Comparison of ENCODE assay signal across 18 mouse cellular contexts in genomic region chr14:75923314-75924052, GRCm38 (mm10). TPM values are rescaled to one million over a fixed set of nuclear protein-coding genes. Genes with fewer than 3 reads are reported as not detected.
DNase-seq lines count a peak whose midpoint lies in the region; ATAC-seq and TF ChIP-seq lines count a peak whose summit lies in the region.
"Had no signal": no experiment of that assay in that cellular context is flagged by ENCODE, and none has a peak within 500 bp of the region (broad histone marks: within the 10 kb centered on the region; RNA-seq: fewer than 3 reads in every experiment).

No protein-coding gene starts in this region.

- H3K27me3 ChIP-seq in hindbrain, embryonic 15.5 days, result no peaks in the 10 kb centered on the region
- no peaks in the 10 kb centered on the region for H3K27me3 ChIP-seq in hindbrain, embryonic 12.5 days
- H3K27me3 ChIP-seq in forebrain, embryonic 14.5 days (replicated peaks; ENCODE audit: control insufficient read depth, insufficient read depth, low read length), result no peaks in the 10 kb centered on the region
- H3K27me3 ChIP-seq in forebrain, embryonic 16.5 days (replicated peaks; ENCODE audit: control insufficient read depth, insufficient read depth, low read length), result no peaks in the 10 kb centered on the region
- H3K27me3 ChIP-seq in midbrain, embryonic 15.5 days (replicated peaks), result no peaks in the 10 kb centered on the region
- no peaks in the 10 kb centered on the region for H3K27me3 ChIP-seq in cerebellum, adult 2 months (ENCODE audit: control insufficient read depth, insufficient read depth, low read length)
- H3K27me3 ChIP-seq: limb, embryonic 15.5 days; liver, embryonic 15.5 days had no signal

- 61% methylated on average over 1 of the region's 1 CpGs for WGBS in hindbrain, embryonic 15.5 days
- WGBS in hindbrain, embryonic 12.5 days, result 94% methylated on average over 1 of the region's 1 CpGs
- WGBS in forebrain, embryonic 14.5 days, result 67% methylated on average over 1 of the region's 1 CpGs
- 44% methylated on average over 1 of the region's 1 CpGs for WGBS in forebrain, embryonic 16.5 days
- WGBS in midbrain, embryonic 15.5 days, result 83% methylated on average over 1 of the region's 1 CpGs
- WGBS in cerebellum, adult 2 months, result 60% methylated on average over 1 of the region's 1 CpGs

- H3K4me1 ChIP-seq in hindbrain, embryonic 15.5 days (replicated peaks), result peaks cover 12% of the 10 kb centered on the region; the same call in 1 of the 2 replicates
- H3K4me1 ChIP-seq in hindbrain, embryonic 12.5 days, result no peaks in the 10 kb centered on the region
- H3K4me1 ChIP-seq in forebrain, embryonic 14.5 days (ENCODE audit: control insufficient read depth, insufficient read depth, low read length), result peaks cover 7% of the 10 kb centered on the region
- H3K4me1 ChIP-seq in forebrain, embryonic 16.5 days (replicated peaks; ENCODE audit: control insufficient read depth, insufficient read depth, low read length), result peaks cover 6% of the 10 kb centered on the region
- peaks cover 3% of the 10 kb centered on the region for H3K4me1 ChIP-seq in midbrain, embryonic 15.5 days
- no peaks in the 10 kb centered on the region for H3K4me1 ChIP-seq in cerebellum, adult 2 months (ENCODE audit: control insufficient read depth, insufficient read depth, low read length)
- H3K4me1 ChIP-seq: heart, embryonic 10.5 days; limb, embryonic 15.5 days; liver, embryonic 15.5 days had no signal

- H3K4me2 ChIP-seq in hindbrain, embryonic 15.5 days, result no peak overlapping the region
- H3K4me2 ChIP-seq in hindbrain, embryonic 12.5 days (replicated peaks), result no peak overlapping the region
- no peak overlapping the region for H3K4me2 ChIP-seq in forebrain, embryonic 14.5 days (ENCODE audit: low read length)
- H3K4me2 ChIP-seq in forebrain, embryonic 16.5 days (ENCODE audit: low read length), result no peak overlapping the region
- no peak overlapping the region for H3K4me2 ChIP-seq in midbrain, embryonic 15.5 days
- H3K4me2 ChIP-seq: limb, embryonic 15.5 days; liver, embryonic 15.5 days had no signal

- peak overlapping the region; percentile 10 for H3K27ac ChIP-seq in hindbrain, embryonic 15.5 days (replicated peaks)
- no peak overlapping the region for H3K27ac ChIP-seq in hindbrain, embryonic 12.5 days
- H3K27ac ChIP-seq in forebrain, embryonic 14.5 days (ENCODE audit: low read depth, low read length), result 0 out of 2 replicates have a peak overlapping the region, but pooled peaks have one; percentile 21
- peak overlapping the region; percentile 17 for H3K27ac ChIP-seq in forebrain, embryonic 16.5 days (ENCODE audit: low read length)
- H3K27ac ChIP-seq in midbrain, embryonic 15.5 days, result 0 out of 2 replicates have a peak overlapping the region, but pooled peaks have one; percentile 6
- no peak overlapping the region for H3K27ac ChIP-seq in cerebellum, adult 2 months (ENCODE audit: insufficient read depth, low read length)
- H3K27ac ChIP-seq: heart, embryonic 10.5 days; limb, embryonic 15.5 days; liver, embryonic 15.5 days had no signal

- H3K9me3 ChIP-seq in hindbrain, embryonic 15.5 days, result no peaks in the 10 kb centered on the region
- H3K9me3 ChIP-seq in hindbrain, embryonic 12.5 days (replicated peaks), result no peaks in the 10 kb centered on the region
- H3K9me3 ChIP-seq in forebrain, embryonic 14.5 days (replicated peaks; ENCODE audit: control insufficient read depth, low read length), result no peaks in the 10 kb centered on the region
- H3K9me3 ChIP-seq in forebrain, embryonic 16.5 days (ENCODE audit: control insufficient read depth, low read length), result 0 out of 2 replicates have a peak, but pooled peaks cover 2% of the 10 kb centered on the region
- no peaks in the 10 kb centered on the region for H3K9me3 ChIP-seq in midbrain, embryonic 15.5 days
- H3K9me3 ChIP-seq: heart, embryonic 10.5 days; limb, embryonic 15.5 days; liver, embryonic 15.5 days had no signal

- no peak for TF ChIP-seq CTCF in cerebellum, adult 2 months (IDR thresholded peaks at IDR 0.05; ENCODE audit: borderline replicate concordance, insufficient read depth, low read depth, low read length)

- H3K36me3 ChIP-seq in hindbrain, embryonic 15.5 days, result no peaks in the 10 kb centered on the region
- no peaks in the 10 kb centered on the region for H3K36me3 ChIP-seq in hindbrain, embryonic 12.5 days
- no peaks in the 10 kb centered on the region for H3K36me3 ChIP-seq in forebrain, embryonic 14.5 days (ENCODE audit: control insufficient read depth, insufficient read depth, low read length)
- no peaks in the 10 kb centered on the region for H3K36me3 ChIP-seq in forebrain, embryonic 16.5 days (ENCODE audit: control insufficient read depth, insufficient read depth)
- H3K36me3 ChIP-seq in midbrain, embryonic 15.5 days (replicated peaks), result no peaks in the 10 kb centered on the region
- H3K36me3 ChIP-seq: heart, embryonic 10.5 days; limb, embryonic 15.5 days; liver, embryonic 15.5 days had no signal

- peak; percentile 70 for DNase-seq in forebrain, embryonic 14.5 days (ENCODE audit: low spot score)
- no peak for DNase-seq in cerebellum, adult 2 months
- DNase-seq in adrenal gland, postnatal 14 days, result no peak
- DNase-seq: cerebellum, adult 9-11 months; gastrocnemius, postnatal 25 days; kidney, adult 11 months; lung, postnatal 10 days; thymus, postnatal 36 days had no signal

- H3K4me3 ChIP-seq in hindbrain, embryonic 15.5 days, result no peak overlapping the region
- no peak overlapping the region for H3K4me3 ChIP-seq in hindbrain, embryonic 12.5 days
- no peak overlapping the region for H3K4me3 ChIP-seq in forebrain, embryonic 14.5 days (ENCODE audit: low read depth, low read length)
- H3K4me3 ChIP-seq in forebrain, embryonic 16.5 days (replicated peaks; ENCODE audit: low read length), result no peak overlapping the region
- no peak overlapping the region for H3K4me3 ChIP-seq in midbrain, embryonic 15.5 days
- H3K4me3 ChIP-seq in cerebellum, adult 2 months (replicated peaks; ENCODE audit: insufficient read depth, low read depth, low read length), result no peak overlapping the region
- H3K4me3 ChIP-seq: heart, embryonic 10.5 days; limb, embryonic 15.5 days; liver, embryonic 15.5 days; myocyte had no signal

- peak; percentile 30; the same call in 1 of the 2 replicates for ATAC-seq in hindbrain, embryonic 15.5 days (ENCODE audit: low FRiP score, low read depth)
- ATAC-seq in hindbrain, embryonic 12.5 days (ENCODE audit: low FRiP score), result no peak
- peak; percentile 71 for ATAC-seq in forebrain, embryonic 14.5 days
- peak; percentile 86 for ATAC-seq in forebrain, embryonic 16.5 days
- ATAC-seq in midbrain, embryonic 15.5 days (replicated peaks), result peak; percentile 77

- H3K9ac ChIP-seq in hindbrain, embryonic 15.5 days, result no peak overlapping the region
- H3K9ac ChIP-seq in hindbrain, embryonic 12.5 days, result no peak overlapping the region
- no peak overlapping the region for H3K9ac ChIP-seq in forebrain, embryonic 14.5 days (ENCODE audit: low read length)
- H3K9ac ChIP-seq in forebrain, embryonic 16.5 days (replicated peaks; ENCODE audit: low read depth, low read length), result no peak overlapping the region
- no peak overlapping the region for H3K9ac ChIP-seq in midbrain, embryonic 15.5 days
- H3K9ac ChIP-seq: limb, embryonic 15.5 days; liver, embryonic 15.5 days had no signal

- no peak for TF ChIP-seq POLR2A in cerebellum, adult 2 months (IDR thresholded peaks at IDR 0.05; ENCODE audit: borderline replicate concordance, insufficient read depth, low read length)

RNA-seq across cellular contexts. Expression of gene Kctd4, which starts 31.3 kb away (rescaled TPM):
- 5.8 and 6.4 TPM in 2 replicates for polyA plus RNA-seq in hindbrain, embryonic 15.5 days (2015; fragmentation: Nextera tagmentation; extraction: Ambion mirVana)
- polyA plus RNA-seq in hindbrain, embryonic 12.5 days (2016; fragmentation: Nextera tagmentation; extraction: Ambion mirVana), result 1.2 and 1.7 TPM in 2 replicates
- 7.7 and 9.5 TPM in 2 replicates for polyA plus RNA-seq in forebrain, embryonic 14.5 days (2014; fragmentation: Nextera tagmentation; extraction: Ambion mirVana)
- polyA plus RNA-seq in forebrain, embryonic 16.5 days (2015; fragmentation: Nextera tagmentation; extraction: Ambion mirVana), result 9.6 and 11.9 TPM in 2 replicates
- 7.9 and 8.4 TPM in 2 replicates for polyA plus RNA-seq in midbrain, embryonic 15.5 days (2015; fragmentation: Nextera tagmentation; extraction: Ambion mirVana)
- 3.0 and 3.5 TPM in 2 replicates for polyA plus RNA-seq in cerebellum, adult 2 months (2012; rRNA removed)
- not detected in 2 replicates for total RNA-seq in adrenal gland, postnatal 14 days (2021)
- total RNA-seq: adrenal gland, adult 18-20 months; gastrocnemius, postnatal 25 days; megakaryocyte, adult 5-6 weeks had no signal

Comparison
In these comparisons a context has a peak if more than half of its experiments do, and no peak if none do; other contexts are left out.
1. H3K27ac ChIP-seq: peak in hindbrain, embryonic 15.5 days (single experiment), forebrain, embryonic 14.5 days (single experiment), forebrain, embryonic 16.5 days (single experiment) and midbrain, embryonic 15.5 days (single experiment); none in hindbrain, embryonic 12.5 days (single experiment) and cerebellum, adult 2 months (single experiment).